In genomic region chr16:17927351-17928082, GRCm38 (mm10) we compare ENCODE assay signal across 8 mouse cellular contexts. TPM values are rescaled to one million over a fixed set of nuclear protein-coding genes. Genes with fewer than 3 reads are reported as not detected.
DNase-seq lines count a peak whose midpoint lies in the region; ATAC-seq and TF ChIP-seq lines count a peak whose summit lies in the region.

No protein-coding gene starts in this region.

- H3K27ac ChIP-seq in embryonic facial prominence, embryonic 14.5 days (replicated peaks; ENCODE audit: low read depth, low read length), result peak overlapping the region; percentile 78
- peak overlapping the region; percentile 84 for H3K27ac ChIP-seq in liver, embryonic 14.5 days
- H3K27ac ChIP-seq in neural tube, embryonic 12.5 days, result peak overlapping the region; percentile 59; the same call in 1 of the 2 replicates

- H3K4me2 ChIP-seq in embryonic facial prominence, embryonic 14.5 days (ENCODE audit: low read depth, low read length), result peak overlapping the region; percentile 98
- peak overlapping the region; percentile 97 for H3K4me2 ChIP-seq in liver, embryonic 14.5 days (ENCODE audit: low read depth)
- H3K4me2 ChIP-seq in neural tube, embryonic 12.5 days (replicated peaks), result peak overlapping the region; percentile 94

- H3K4me3 ChIP-seq in embryonic facial prominence, embryonic 14.5 days (ENCODE audit: low read depth, low read length), result peak overlapping the region; percentile 87
- peak overlapping the region; percentile 68 to 77 for H3K4me3 ChIP-seq in liver, embryonic 14.5 days (ENCODE audit: insufficient read depth in 1 of 2, low read depth in 2 of 2, low read length in 2 of 2)
- H3K4me3 ChIP-seq in neural tube, embryonic 12.5 days, result peak overlapping the region; percentile 63

- peak; percentile 38 for ATAC-seq in embryonic facial prominence, embryonic 14.5 days (ENCODE audit: low read depth)
- ATAC-seq in liver, embryonic 14.5 days (ENCODE audit: insufficient read depth), result peak; percentile 14
- peak; percentile 61 for ATAC-seq in neural tube, embryonic 12.5 days (ENCODE audit: low FRiP score, low read depth)

- TF ChIP-seq CTCF in liver, embryonic 14.5 days (IDR thresholded peaks at IDR 0.05; ENCODE audit: low read depth), result no peak

- 0 out of 2 replicates have a peak, but pooled peaks cover 12% of the 10 kb centered on the region for H3K36me3 ChIP-seq in embryonic facial prominence, embryonic 14.5 days (ENCODE audit: control insufficient read depth, insufficient read depth, low read length)
- H3K36me3 ChIP-seq in liver, embryonic 14.5 days (replicated peaks; ENCODE audit: control insufficient read depth, insufficient read depth, low read depth), result peaks cover 7% of the 10 kb centered on the region; the same call in 1 of the 2 replicates
- peaks cover 20% of the 10 kb centered on the region for H3K36me3 ChIP-seq in neural tube, embryonic 12.5 days

- DNase-seq in kidney, adult 18-20 months, result peak; percentile 41
- no peak for DNase-seq in kidney, adult 9 months
- peak; percentile 34 for DNase-seq in R1 (ENCODE audit: low read depth, low spot score)
- DNase-seq in embryonic facial prominence, embryonic 14.5 days (ENCODE audit: low spot score), result peak; percentile 16
- peak; percentile 69 for DNase-seq in induced T-regulatory cell, adult 2 months (ENCODE audit: low read depth)
- no peak for DNase-seq in liver, embryonic 14.5 days (ENCODE audit: low read depth in 3 of 3, low spot score in 3 of 3)
- peak; percentile 62 for DNase-seq in thymus, postnatal 14 days

- no peaks in the 10 kb centered on the region for H3K9me3 ChIP-seq in embryonic facial prominence, embryonic 14.5 days (ENCODE audit: control insufficient read depth, low read length)
- H3K9me3 ChIP-seq in liver, embryonic 14.5 days (ENCODE audit: control insufficient read depth, low read length), result no peaks in the 10 kb centered on the region
- H3K9me3 ChIP-seq in neural tube, embryonic 12.5 days, result no peaks in the 10 kb centered on the region

- H3K27me3 ChIP-seq in embryonic facial prominence, embryonic 14.5 days (replicated peaks; ENCODE audit: control insufficient read depth, insufficient read depth, low read length), result no peaks in the 10 kb centered on the region
- no peaks in the 10 kb centered on the region for H3K27me3 ChIP-seq in liver, embryonic 14.5 days (ENCODE audit: control insufficient read depth, insufficient read depth, low read length)
- no peaks in the 10 kb centered on the region for H3K27me3 ChIP-seq in neural tube, embryonic 12.5 days (replicated peaks)

- H3K9ac ChIP-seq in embryonic facial prominence, embryonic 14.5 days (ENCODE audit: low read depth, low read length), result peak overlapping the region; percentile 79
- H3K9ac ChIP-seq in liver, embryonic 14.5 days (replicated peaks), result peak overlapping the region; percentile 71
- peak overlapping the region; percentile 85 for H3K9ac ChIP-seq in neural tube, embryonic 12.5 days

- peaks cover 12% of the 10 kb centered on the region for H3K4me1 ChIP-seq in embryonic facial prominence, embryonic 14.5 days (ENCODE audit: control insufficient read depth, insufficient read depth, low read length)
- H3K4me1 ChIP-seq in liver, embryonic 14.5 days (replicated peaks; ENCODE audit: control insufficient read depth in 2 of 2, insufficient read depth in 2 of 2, low read length in 1 of 2), result peaks cover 6 to 8% of the 10 kb centered on the region in 2 experiments
- H3K4me1 ChIP-seq in neural tube, embryonic 12.5 days, result peaks cover 22% of the 10 kb centered on the region

- TF ChIP-seq EP300 in liver, embryonic 14.5 days (IDR thresholded peaks at IDR 0.05; ENCODE audit: low read depth), result no peak

- 0% methylated on average over 27 of the region's 72 CpGs for WGBS in embryonic facial prominence, embryonic 14.5 days
- 2% methylated on average over 71 of the region's 72 CpGs for WGBS in liver, embryonic 14.5 days (ENCODE audit: insufficient replicate concordance)
- WGBS in neural tube, embryonic 12.5 days, result under 1% methylated on average over 72 of the region's 72 CpGs

RNA-seq across cellular contexts. Expression of gene Slc25a1, which starts 0.5 kb away (rescaled TPM):
- 56.6 and 60.3 TPM in 2 replicates for polyA plus RNA-seq in embryonic facial prominence, embryonic 14.5 days (2014; fragmentation: Nextera tagmentation; extraction: Ambion mirVana)
- polyA plus RNA-seq in liver, embryonic 14.5 days (2012; rRNA removed), result 33.4 and 41.7 TPM in 2 replicates
- polyA plus RNA-seq in liver, embryonic 14.5 days (2014; fragmentation: Nextera tagmentation; extraction: Ambion mirVana), result 50.6 and 57.2 TPM in 2 replicates
- polyA plus RNA-seq in neural tube, embryonic 12.5 days (2016; fragmentation: Nextera tagmentation; extraction: Ambion mirVana), result 156 and 162 TPM in 2 replicates

RNA-seq across cellular contexts. Expression of gene Gsc2, which starts 12.7 kb away (rescaled TPM):
- not detected in 2 replicates for polyA plus RNA-seq in embryonic facial prominence, embryonic 14.5 days (2014; fragmentation: Nextera tagmentation; extraction: Ambion mirVana)
- not detected in 2 replicates for polyA plus RNA-seq in liver, embryonic 14.5 days (2012; rRNA removed)
- polyA plus RNA-seq in liver, embryonic 14.5 days (2014; fragmentation: Nextera tagmentation; extraction: Ambion mirVana), result not detected in 2 replicates
- polyA plus RNA-seq in neural tube, embryonic 12.5 days (2016; fragmentation: Nextera tagmentation; extraction: Ambion mirVana), result not detected in 2 replicates

RNA-seq across cellular contexts. Expression of gene Ess2, which starts 16.4 kb away (rescaled TPM):
- 26.2 and 28.7 TPM in 2 replicates for polyA plus RNA-seq in embryonic facial prominence, embryonic 14.5 days (2014; fragmentation: Nextera tagmentation; extraction: Ambion mirVana)
- 6.3 and 7.5 TPM in 2 replicates for polyA plus RNA-seq in liver, embryonic 14.5 days (2012; rRNA removed)
- polyA plus RNA-seq in liver, embryonic 14.5 days (2014; fragmentation: Nextera tagmentation; extraction: Ambion mirVana), result 6.8 and 7.6 TPM in 2 replicates
- 52.1 and 54.6 TPM in 2 replicates for polyA plus RNA-seq in neural tube, embryonic 12.5 days (2016; fragmentation: Nextera tagmentation; extraction: Ambion mirVana)

RNA-seq across cellular contexts. Expression of gene Tssk2, which starts 29.1 kb away (rescaled TPM):
- polyA plus RNA-seq in embryonic facial prominence, embryonic 14.5 days (2014; fragmentation: Nextera tagmentation; extraction: Ambion mirVana), result 0.13 TPM in 1 of 2 replicates, not detected in the other
- not detected in 2 replicates for polyA plus RNA-seq in liver, embryonic 14.5 days (2012; rRNA removed)
- polyA plus RNA-seq in liver, embryonic 14.5 days (2014; fragmentation: Nextera tagmentation; extraction: Ambion mirVana), result not detected in 2 replicates
- polyA plus RNA-seq in neural tube, embryonic 12.5 days (2016; fragmentation: Nextera tagmentation; extraction: Ambion mirVana), result not detected in 2 replicates

RNA-seq across cellular contexts. Expression of gene Dgcr2, which starts 29.2 kb away (rescaled TPM):
- 81.9 and 86.8 TPM in 2 replicates for polyA plus RNA-seq in embryonic facial prominence, embryonic 14.5 days (2014; fragmentation: Nextera tagmentation; extraction: Ambion mirVana)
- 14.2 and 16.3 TPM in 2 replicates for polyA plus RNA-seq in liver, embryonic 14.5 days (2012; rRNA removed)
- 13.2 and 15.5 TPM in 2 replicates for polyA plus RNA-seq in liver, embryonic 14.5 days (2014; fragmentation: Nextera tagmentation; extraction: Ambion mirVana)
- 96.7 and 101 TPM in 2 replicates for polyA plus RNA-seq in neural tube, embryonic 12.5 days (2016; fragmentation: Nextera tagmentation; extraction: Ambion mirVana)

Comparison
In these comparisons a context has a peak if more than half of its experiments do, and no peak if none do; other contexts are left out.
1. DNase-seq: peak in kidney, adult 18-20 months (single experiment), R1 (single experiment), embryonic facial prominence, embryonic 14.5 days (single experiment), induced T-regulatory cell, adult 2 months (single experiment) and thymus, postnatal 14 days (single experiment); none in kidney, adult 9 months (single experiment) and liver, embryonic 14.5 days (0 of 3).
2. Peak in every context shown above with its lines, with median percentiles within 50 percentile points of each other: ATAC-seq, H3K27ac ChIP-seq, H3K4me2 ChIP-seq, H3K4me3 ChIP-seq and H3K9ac ChIP-seq.